Mouse (Mus musculus) testis, adult 2 months (tissue): ENCODE results near the gene Il12rb1. TPM values are rescaled to one million over a fixed set of nuclear protein-coding genes. Genes with fewer than 3 reads are reported as not detected.

Experiments
- H3K27ac ChIP-seq: fragments of 200-500 bp; 2 replicates; pipeline ENCODE4 v1.5.1; 2012; ENCODE audit warnings: low read depth, low read length; ENCODE audit not compliant: control insufficient read depth, insufficient read depth
- H3K27me3 ChIP-seq: fragments of 200-500 bp; 2 replicates; pipeline ENCODE4 v1.6.1; 2012; ENCODE audit warnings: mild to moderate bottlenecking, low read length, moderate library complexity; ENCODE audit not compliant: control insufficient read depth, insufficient read depth
- H3K36me3 ChIP-seq: fragments of 200-500 bp; 2 replicates; pipeline ENCODE4 v1.6.1; 2012; ENCODE audit warnings: mild to moderate bottlenecking, low read length; ENCODE audit not compliant: control insufficient read depth, insufficient read depth
- H3K4me1 ChIP-seq: fragments of 200-500 bp; 2 replicates; pipeline ENCODE4 v1.6.1; 2012; ENCODE audit warnings: low read length; ENCODE audit not compliant: control insufficient read depth, insufficient read depth
- H3K4me3 ChIP-seq: fragments of 200-500 bp; 2 replicates; pipeline ENCODE4 v1.5.1; 2012; ENCODE audit warnings: low read depth, mild to moderate bottlenecking, low read length, moderate library complexity, mixed read lengths; ENCODE audit not compliant: control insufficient read depth
- CTCF ChIP-seq: fragments of 200-500 bp; IDR thresholded peaks from 2 replicates; pipeline ENCODE4 v1.5.1; 2012; ENCODE audit warnings: low read depth, mild to moderate bottlenecking, inconsistent platforms, low read length, moderate library complexity; ENCODE audit not compliant: control insufficient read depth, insufficient read depth, insufficient replicate concordance
- POLR2A ChIP-seq: fragments of 200-500 bp; IDR thresholded peaks from 2 replicates; pipeline ENCODE4 v1.6.1; 2012; ENCODE audit warnings: low read depth, mild to moderate bottlenecking, inconsistent platforms, low read length, moderate library complexity; ENCODE audit not compliant: control insufficient read depth
- polyA plus RNA-seq: library from polyadenylated mRNA; depleted of rRNA; stranded (reverse); fragments of >200 nt; gene quantifications from 2 replicates; pipeline ENCODE4 v1.2.3, GENCODE M21; 2012

Il12rb1 gene
- polyA plus RNA-seq, 1 experiment = 0.40 TPM

- Histone ChIP-seq H3K36me3 (no peaks in the 10 kb centered on the region), H3K27me3 (no peaks in the 10 kb centered on the region), H3K4me1 (peaks cover 11% of the 10 kb centered on the region), H3K27ac (no peak overlapping the region), H3K4me3 (no peak overlapping the region)
- TF ChIP-seq CTCF (peak; percentile 96), POLR2A (no peak)
Observed at GRCm38 (mm10) chr8:70769359-70769758, 38.9 kb upstream of the Il12rb1 start.

GRCm38 (mm10) chr8:70769858-70770257 is 38.4 kb upstream of the Il12rb1 start:
- H3K27ac ChIP-seq = no peak overlapping the region
- H3K36me3 ChIP-seq = no peaks in the 10 kb centered on the region
- H3K4me3 ChIP-seq = no peak overlapping the region
- no peaks in the 10 kb centered on the region for H3K27me3 ChIP-seq
- TF ChIP-seq POLR2A (no peak), CTCF (no peak)
- H3K4me1 ChIP-seq = peaks cover 11% of the 10 kb centered on the region

GRCm38 (mm10) chr8:70770748-70771147 is 37.5 kb upstream of the Il12rb1 start:
- TF ChIP-seq POLR2A (no peak), CTCF (no peak)
- Histone ChIP-seq H3K36me3 (no peaks in the 10 kb centered on the region), H3K27me3 (no peaks in the 10 kb centered on the region), H3K4me1 (peaks cover 10% of the 10 kb centered on the region), H3K4me3 (no peak overlapping the region), H3K27ac (no peak overlapping the region)

GRCm38 (mm10) chr8:70771217-70771616 is 37.0 kb upstream of the Il12rb1 start:
- no peaks in the 10 kb centered on the region for H3K36me3 ChIP-seq
- no peak overlapping the region for H3K4me3 ChIP-seq
- no peaks in the 10 kb centered on the region for H3K27me3 ChIP-seq
- H3K4me1 ChIP-seq = peaks cover 10% of the 10 kb centered on the region
- no peak overlapping the region for H3K27ac ChIP-seq
- TF ChIP-seq CTCF (no peak), POLR2A (no peak)

- no peak overlapping the region for H3K27ac ChIP-seq
- H3K4me1 ChIP-seq = peaks cover 5% of the 10 kb centered on the region; the same call in 1 of the 2 replicates
- TF ChIP-seq POLR2A (no peak), CTCF (no peak)
- H3K36me3 ChIP-seq = no peaks in the 10 kb centered on the region
- no peaks in the 10 kb centered on the region for H3K27me3 ChIP-seq
- no peak overlapping the region for H3K4me3 ChIP-seq
Observed at GRCm38 (mm10) chr8:70772075-70772474, 36.2 kb upstream of the Il12rb1 start.

GRCm38 (mm10) chr8:70772890-70773289 is 35.4 kb upstream of the Il12rb1 start:
- Histone ChIP-seq H3K36me3 (no peaks in the 10 kb centered on the region), H3K4me3 (no peak overlapping the region), H3K27me3 (no peaks in the 10 kb centered on the region), H3K27ac (no peak overlapping the region), H3K4me1 (peaks cover 7% of the 10 kb centered on the region; the same call in 1 of the 2 replicates)
- TF ChIP-seq POLR2A (no peak), CTCF (no peak)

- H3K27me3 ChIP-seq = no peaks in the 10 kb centered on the region
- H3K36me3 ChIP-seq = no peaks in the 10 kb centered on the region
- peaks cover 9% of the 10 kb centered on the region for H3K4me1 ChIP-seq
- no peak overlapping the region for H3K4me3 ChIP-seq
- H3K27ac ChIP-seq = no peak overlapping the region
- TF ChIP-seq CTCF (no peak), POLR2A (no peak)
Observed at GRCm38 (mm10) chr8:70773410-70773809, 34.8 kb upstream of the Il12rb1 start.

GRCm38 (mm10) chr8:70773833-70774232 is 34.4 kb upstream of the Il12rb1 start:
- TF ChIP-seq POLR2A = no peak
- no peak for TF ChIP-seq CTCF
- Histone ChIP-seq H3K27me3 (no peaks in the 10 kb centered on the region), H3K36me3 (no peaks in the 10 kb centered on the region), H3K27ac (no peak overlapping the region), H3K4me1 (peaks cover 9% of the 10 kb centered on the region), H3K4me3 (no peak overlapping the region)
